Comparison of ENCODE assay signal across 22 mouse cellular contexts in the genomic region with DNA sequence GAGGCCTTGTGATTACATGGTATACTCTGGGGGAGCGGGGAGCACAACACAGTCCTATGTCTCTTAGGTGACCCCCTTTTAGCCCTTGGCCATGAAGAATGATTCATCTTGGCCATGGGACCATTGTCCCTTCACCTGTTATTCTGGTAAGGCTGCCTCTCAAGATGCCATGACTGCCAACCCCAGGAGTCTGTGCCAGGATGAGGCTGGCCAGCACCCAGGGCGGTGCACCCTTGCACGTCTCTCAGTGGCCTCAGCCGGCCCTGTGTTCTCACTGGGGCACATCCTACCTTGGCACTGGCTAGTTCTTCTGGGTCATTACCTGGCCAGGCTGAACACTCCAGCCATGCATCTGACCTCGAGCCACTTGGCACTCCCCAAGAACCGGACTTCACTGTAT. TPM values are rescaled to one million over a fixed set of nuclear protein-coding genes. Genes with fewer than 3 reads are reported as not detected.
DNase-seq lines count a peak whose midpoint lies in the region; ATAC-seq and TF ChIP-seq lines count a peak whose summit lies in the region.
"Had no signal": no experiment of that assay in that cellular context is flagged by ENCODE, and none has a peak within 500 bp of the region (broad histone marks: within the 10 kb centered on the region; RNA-seq: fewer than 3 reads in every experiment).

No protein-coding gene starts in this region.

- DNase-seq in adrenal gland, postnatal 10 days: peak; percentile 84
- no peak for DNase-seq in adrenal gland, adult 2 months
- DNase-seq in heart, adult 2 months: peak; percentile 82 to 86
- no peak for DNase-seq in heart, postnatal 4 days
- DNase-seq in liver, adult 2 months (ENCODE audit: extremely low read depth, low read depth, low spot score): peak; percentile 10
- DNase-seq in liver: no peak
- DNase-seq in skeletal muscle tissue, adult 2 months (ENCODE audit: low read depth, low spot score): peak; percentile 51
- DNase-seq: left cerebral cortex, postnatal 4 days had no signal

- H3K9ac ChIP-seq in heart, adult 2 months (ENCODE audit: low read depth, low read length): no peak overlapping the region
- H3K9ac ChIP-seq in liver, adult 2 months (ENCODE audit: low read depth, low read length): no peak overlapping the region
- H3K9ac ChIP-seq: hindbrain, embryonic 13.5 days; intestine, embryonic 15.5 days; liver, embryonic 12.5 days; midbrain, embryonic 15.5 days; stomach, embryonic 15.5 days had no signal

- H3K79me2 ChIP-seq in heart, adult 2 months (replicated peaks; ENCODE audit: control insufficient read depth, insufficient read depth, low read length): no peaks in the 10 kb centered on the region
- no peaks in the 10 kb centered on the region for H3K79me2 ChIP-seq in liver, adult 2 months (ENCODE audit: control insufficient read depth, insufficient read depth, low read length)

- peak; percentile 90 for TF ChIP-seq EP300 in heart, adult 2 months (IDR thresholded peaks at IDR 0.05; ENCODE audit: insufficient read depth, low read depth, low read length)

- intact Hi-C loops in heart, adult 2 months (cut with DNase I): loop anchor here (5.0 kb wide), 1 partner anchor 37 kb away; no protein-coding TSS in a partner anchor

- no peak for TF ChIP-seq POLR2A in heart, adult 2 months (IDR thresholded peaks at IDR 0.05; ENCODE audit: insufficient read depth, low read depth, low read length)
- no peak for TF ChIP-seq POLR2A in liver, adult 2 months (IDR thresholded peaks at IDR 0.05; ENCODE audit: extremely low read depth, insufficient read depth, low read length)

- no peak overlapping the region for H3K4me3 ChIP-seq in heart, adult 2 months
- no peak overlapping the region for H3K4me3 ChIP-seq in liver, adult 2 months (ENCODE audit: insufficient read depth, low read depth, low read length)
- H3K4me3 ChIP-seq: embryonic facial prominence, embryonic 10.5 days; hindbrain, embryonic 13.5 days; intestine, embryonic 15.5 days; liver, embryonic 12.5 days; megakaryocyte, embryonic 14.5 days; midbrain, embryonic 15.5 days; stomach, embryonic 15.5 days had no signal

- H3K27ac ChIP-seq in heart, adult 2 months: peak overlapping the region; percentile 65
- no peak overlapping the region for H3K27ac ChIP-seq in liver, adult 2 months (replicated peaks; ENCODE audit: insufficient read depth, low read depth, low read length)
- H3K27ac ChIP-seq: embryonic facial prominence, embryonic 10.5 days; hindbrain, embryonic 13.5 days; intestine, embryonic 15.5 days; liver, embryonic 12.5 days; midbrain, embryonic 15.5 days; stomach, embryonic 15.5 days had no signal

- H3K4me1 ChIP-seq in heart, adult 2 months (ENCODE audit: control insufficient read depth, insufficient read depth, low read length): peaks cover 3% of the 10 kb centered on the region; the same call in 1 of the 2 replicates
- H3K4me1 ChIP-seq in liver, adult 2 months (ENCODE audit: control insufficient read depth, insufficient read depth, low read length): no peaks in the 10 kb centered on the region
- H3K4me1 ChIP-seq: liver, embryonic 12.5 days; megakaryocyte, embryonic 14.5 days had no signal

- no peak for ATAC-seq in CD4-positive, CD25-positive, alpha-beta regulatory T cell, adult 4 months
- ATAC-seq: forebrain, embryonic 14.5 days; intestine, embryonic 15.5 days; liver, embryonic 12.5 days; lung, postnatal 0 days; midbrain, embryonic 15.5 days had no signal

- H3K36me3 ChIP-seq in heart, adult 2 months (ENCODE audit: control insufficient read depth, insufficient read depth, low read length): no peaks in the 10 kb centered on the region
- H3K36me3 ChIP-seq in liver, adult 2 months (ENCODE audit: control insufficient read depth, insufficient read depth, low read length): no peaks in the 10 kb centered on the region
- H3K36me3 ChIP-seq: embryonic facial prominence, embryonic 10.5 days; hindbrain, embryonic 13.5 days; intestine, embryonic 15.5 days; liver, embryonic 12.5 days; midbrain, embryonic 15.5 days; stomach, embryonic 15.5 days had no signal

- WGBS in heart, adult 2 months: 70% methylated on average over 6 of the region's 6 CpGs
- 70% methylated on average over 6 of the region's 6 CpGs for WGBS in liver, adult 2 months

- H3K27me3 ChIP-seq in heart, adult 2 months (ENCODE audit: control insufficient read depth, insufficient read depth, low read length): no peaks in the 10 kb centered on the region
- H3K27me3 ChIP-seq in liver, adult 2 months (ENCODE audit: control insufficient read depth, insufficient read depth, low read length): no peaks in the 10 kb centered on the region
- H3K27me3 ChIP-seq: intestine, embryonic 15.5 days; midbrain, embryonic 15.5 days; stomach, embryonic 15.5 days had no signal

- TF ChIP-seq CTCF in heart, adult 2 months (IDR thresholded peaks at IDR 0.05): no peak
- no peak for TF ChIP-seq CTCF in liver, adult 2 months (IDR thresholded peaks at IDR 0.05; ENCODE audit: low read depth, low read length)

RNA-seq across cellular contexts. Expression of a gene that starts 35.7 kb away (rescaled TPM):
- 10 to 100 TPM; 14.9 to 18.5 TPM for total RNA-seq in adrenal gland, postnatal 10 days (2021)
- 10 to 100 TPM; 11.8 to 28.0 TPM for total RNA-seq in adrenal gland, adult 2 months (2021)
- polyA plus RNA-seq in adrenal gland, adult 2 months (2012; rRNA removed): 17.5 and 21.1 TPM in 2 replicates
- under 1 TPM; 0.47 to 0.89 TPM for total RNA-seq in heart, adult 2 months (2021)
- polyA plus RNA-seq in heart, adult 2 months (2012; rRNA removed): 3.3 and 8.0 TPM in 2 replicates
- total RNA-seq in heart, postnatal 4 days (2021): under 1 TPM; 0.62 to 0.65 TPM
- 0.07 and 0.37 TPM in 2 replicates for total RNA-seq in liver, adult 2 months (2014; rRNA removed)
- polyA plus RNA-seq in liver, adult 2 months (2012; rRNA removed): 0.04 TPM in 1 of 2 replicates, not detected in the other
- not detected for polyA plus RNA-seq in CD4-positive, CD25-positive, alpha-beta regulatory T cell, adult 4 months (2017; shearing (Covaris generic))
- total RNA-seq: left cerebral cortex, postnatal 4 days; MEL had no signal
- polyA plus RNA-seq: forebrain, embryonic 14.5 days; hindbrain, embryonic 13.5 days; lung, postnatal 0 days; neural tube, embryonic 11.5 days; stomach, embryonic 15.5 days; thymus, postnatal 0 days had no signal

RNA-seq across cellular contexts. Expression of a gene that starts 41.6 kb away (rescaled TPM):
- total RNA-seq in adrenal gland, postnatal 10 days (2021): 100 to 1,000 TPM in 1 of 2 experiments, 10 to 100 TPM in 1; 34.3 to 233 TPM
- 1 to 10 TPM in 1 of 2 experiments, not detected in 1; 1.8 TPM for total RNA-seq in adrenal gland, adult 2 months (2021)
- polyA plus RNA-seq in adrenal gland, adult 2 months (2012; rRNA removed): 0.46 TPM in 1 of 2 replicates, not detected in the other
- over 10,000 TPM; 17,740 to 20,311 TPM for total RNA-seq in heart, adult 2 months (2021)
- 16,399 and 21,043 TPM in 2 replicates for polyA plus RNA-seq in heart, adult 2 months (2012; rRNA removed)
- 1,000 to 10,000 TPM; 6,207 to 7,219 TPM for total RNA-seq in heart, postnatal 4 days (2021)
- total RNA-seq in liver, adult 2 months (2014; rRNA removed): 0.54 and 7.1 TPM in 2 replicates
- 0.39 TPM in 1 of 2 replicates, not detected in the other for polyA plus RNA-seq in liver, adult 2 months (2012; rRNA removed)
- polyA plus RNA-seq in CD4-positive, CD25-positive, alpha-beta regulatory T cell, adult 4 months (2017; shearing (Covaris generic)): not detected
- total RNA-seq: left cerebral cortex, adult 18-20 months; left cerebral cortex, postnatal 4 days; MEL had no signal
- polyA plus RNA-seq: forebrain, embryonic 14.5 days had no signal

Comparison
In these comparisons a context has a peak if more than half of its experiments do, and no peak if none do; other contexts are left out.
1. DNase-seq: peak in adrenal gland, postnatal 10 days (single experiment), heart, adult 2 months (2 of 2), liver, adult 2 months (single experiment) and skeletal muscle tissue, adult 2 months (single experiment); none in adrenal gland, adult 2 months (single experiment), heart, postnatal 4 days (single experiment) and liver (single experiment).
2. RNA of a gene that starts 41.6 kb away (total RNA-seq): 17,740 to 20,311 TPM in heart, adult 2 months and 6,207 to 7,219 TPM in heart, postnatal 4 days; 34.3 to 233 TPM in adrenal gland, postnatal 10 days, 0.54 to 7.1 TPM in liver, adult 2 months and 1.8 TPM in adrenal gland, adult 2 months; every median in the first group is over 10 times any median in the second.